Mouse (Mus musculus): ENCODE measurements around the gene Apob.

GRCm38 (mm10) chr12:8029520-8029919 is 52.1 kb downstream of the Apob start:
- TF ChIP-seq CTCF (conservative IDR thresholded peaks at IDR 0.05; ENCODE audit: low read length) = no peak
- TF ChIP-seq POU5F1 (IDR thresholded peaks at IDR 0.05; ENCODE audit: borderline replicate concordance, low read length) = no peak
- no peak for TF ChIP-seq NANOG (IDR thresholded peaks at IDR 0.05; ENCODE audit: borderline replicate concordance, low read length)

Measured in E14TG2a.4 (cell line).